Mouse (Mus musculus): Measurements from ENCODE around the gene Nfya. TPM values are rescaled to one million over a fixed set of nuclear protein-coding genes. Genes with fewer than 3 reads are reported as not detected.
A peak's percentile ranks its signal among the peaks of the same experiment; 100 is the strongest.
"Not testable (repeated sequence)": the region's sequence is repeated elsewhere in the genome, so short reads cannot be mapped to it uniquely, and the experiment has no call there.

The Nfya gene
- polyA plus RNA-seq, 1 experiment from 2014 or later = 26.4 TPM

DNA sequence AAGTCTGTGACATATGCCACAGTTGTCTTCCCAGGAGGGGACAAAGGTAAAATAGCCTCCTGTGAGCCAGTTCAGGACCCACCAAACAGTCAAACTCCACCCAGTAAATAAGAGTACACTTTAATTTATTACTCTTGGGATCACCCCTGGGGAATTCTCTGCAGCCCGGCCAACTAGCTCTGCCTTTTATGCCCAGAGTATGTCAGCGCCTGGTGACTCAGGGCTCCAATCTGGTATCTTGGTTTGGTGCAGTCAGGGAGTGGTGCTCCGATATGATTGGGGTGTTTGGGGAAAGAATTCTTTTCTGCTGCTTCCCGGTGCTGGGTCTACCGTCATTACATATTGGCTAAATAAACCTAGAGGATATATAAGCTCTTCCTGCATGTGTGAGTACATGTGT, 42.9 kb downstream of the Nfya start:
- H3K4me3 ChIP-seq = no peak overlapping the region
- no peaks in the 10 kb centered on the region for H3K27me3 ChIP-seq (ENCODE audit: low read depth, poor library complexity, severe bottlenecking)
- no peak overlapping the region for H3K27ac ChIP-seq
- H3K9me3 ChIP-seq (replicated peaks) = no peaks in the 10 kb centered on the region
- no peaks in the 10 kb centered on the region for H3K36me3 ChIP-seq
- DNase-seq (ENCODE audit: low spot score) = no peak
- WGBS = 90% methylated on average over 5 of the region's 5 CpGs
- no peaks in the 10 kb centered on the region for H3K4me1 ChIP-seq

DNA sequence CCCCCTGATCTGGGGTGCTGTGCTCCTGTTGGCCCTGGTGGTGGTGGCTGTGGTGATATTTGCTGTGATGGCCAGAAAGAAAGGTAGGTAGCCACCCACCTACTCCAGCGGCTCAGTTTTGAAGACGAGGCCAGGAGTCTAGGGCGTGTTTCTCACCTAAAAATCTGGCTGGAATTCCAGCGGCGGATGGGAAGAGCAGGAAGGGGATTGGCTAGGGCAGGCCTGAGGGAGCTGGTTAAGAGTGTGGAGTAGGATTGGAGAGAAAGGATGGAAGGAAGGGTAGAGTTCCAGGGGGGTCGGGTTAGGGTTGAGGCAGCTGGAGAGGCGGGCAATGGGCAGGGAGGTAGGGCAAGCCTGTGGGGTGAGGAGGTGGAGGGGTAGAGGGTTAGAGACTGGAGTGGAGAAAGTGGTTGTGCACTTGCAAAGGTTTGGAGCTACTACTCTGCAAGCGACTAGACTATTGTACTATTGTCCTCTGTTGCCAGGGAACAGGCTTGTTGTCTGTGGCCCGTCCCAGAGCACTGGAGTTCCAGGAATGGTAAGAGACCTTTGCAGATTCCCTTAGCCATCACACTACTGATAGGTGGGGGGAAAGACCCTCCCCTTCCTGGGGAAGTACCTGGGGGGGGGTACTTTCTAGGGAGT, 44.1 kb downstream of the Nfya start:
- H3K4me3 ChIP-seq = no peak overlapping the region
- no peak for DNase-seq (ENCODE audit: low spot score)
- H3K9me3 ChIP-seq (replicated peaks) = no peaks in the 10 kb centered on the region
- H3K27ac ChIP-seq = no peak overlapping the region
- no peaks in the 10 kb centered on the region for H3K36me3 ChIP-seq
- 86% methylated on average over 9 of the region's 9 CpGs for WGBS
- H3K4me1 ChIP-seq = no peaks in the 10 kb centered on the region
- no peaks in the 10 kb centered on the region for H3K27me3 ChIP-seq (ENCODE audit: low read depth, poor library complexity, severe bottlenecking)

DNA sequence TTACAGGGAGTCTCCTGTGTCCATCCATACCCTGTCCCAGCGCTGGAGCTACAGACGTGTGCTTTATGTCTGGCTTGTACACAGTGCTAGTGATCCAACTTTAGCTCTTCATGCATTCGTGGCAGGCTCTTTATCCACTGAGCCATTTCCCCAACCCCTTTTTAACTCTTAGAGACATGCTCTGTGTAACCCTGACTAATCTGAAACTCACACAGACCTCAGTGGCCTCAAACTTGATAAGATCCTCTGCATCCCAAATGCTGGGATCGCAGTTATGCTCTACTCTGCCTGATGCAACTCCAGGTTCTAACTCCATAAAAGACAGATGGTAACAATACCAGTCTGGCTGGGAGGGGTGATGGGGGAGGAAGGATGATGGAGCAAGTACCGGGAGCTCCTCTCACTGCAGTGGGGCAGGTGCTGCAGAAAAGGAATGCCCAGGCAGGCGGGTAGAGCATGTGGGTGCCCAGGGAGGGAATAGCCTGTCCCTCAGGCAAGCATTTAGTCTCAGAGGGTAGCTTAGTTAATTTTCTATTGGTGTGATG, 46.2 kb downstream of the Nfya start:
- DNase-seq (ENCODE audit: low spot score) = no peak

DNA sequence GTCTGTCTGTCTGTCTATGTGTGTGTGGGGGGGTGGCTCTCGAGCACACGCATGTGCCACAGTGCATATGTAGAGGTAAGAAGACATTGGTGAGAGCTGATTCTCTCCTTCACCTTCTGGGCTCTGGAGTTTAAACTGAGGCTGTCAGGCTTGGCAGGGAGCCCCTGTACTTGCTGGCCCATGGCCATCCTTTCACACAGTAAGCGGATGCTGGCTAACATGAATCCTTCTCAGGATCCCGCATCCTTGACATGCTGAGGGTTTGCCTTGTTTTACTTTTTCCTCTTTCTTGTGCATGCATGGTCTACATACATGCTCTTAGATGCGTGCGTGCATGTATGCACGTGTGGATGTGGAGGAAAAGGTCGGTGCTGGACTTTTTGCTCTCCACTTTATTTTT, 46.7 kb downstream of the Nfya start:
- 91% methylated on average over 8 of the region's 8 CpGs for WGBS
- DNase-seq (ENCODE audit: low spot score) = no peak
- H3K27ac ChIP-seq = no peak overlapping the region
- no peaks in the 10 kb centered on the region for H3K9me3 ChIP-seq (replicated peaks)
- no peak overlapping the region for H3K4me3 ChIP-seq
- no peaks in the 10 kb centered on the region for H3K27me3 ChIP-seq (ENCODE audit: low read depth, poor library complexity, severe bottlenecking)
- no peaks in the 10 kb centered on the region for H3K4me1 ChIP-seq
- no peaks in the 10 kb centered on the region for H3K36me3 ChIP-seq

More for the DNA sequence above, 46.2 kb downstream of the Nfya start:
- H3K4me3 ChIP-seq = no peak overlapping the region
- WGBS = 85% methylated on average over 6 of the region's 6 CpGs
- no peaks in the 10 kb centered on the region for H3K9me3 ChIP-seq (replicated peaks)
- no peaks in the 10 kb centered on the region for H3K27me3 ChIP-seq (ENCODE audit: low read depth, poor library complexity, severe bottlenecking)
- H3K27ac ChIP-seq = no peak overlapping the region
- no peaks in the 10 kb centered on the region for H3K36me3 ChIP-seq
- H3K4me1 ChIP-seq = no peaks in the 10 kb centered on the region

DNA sequence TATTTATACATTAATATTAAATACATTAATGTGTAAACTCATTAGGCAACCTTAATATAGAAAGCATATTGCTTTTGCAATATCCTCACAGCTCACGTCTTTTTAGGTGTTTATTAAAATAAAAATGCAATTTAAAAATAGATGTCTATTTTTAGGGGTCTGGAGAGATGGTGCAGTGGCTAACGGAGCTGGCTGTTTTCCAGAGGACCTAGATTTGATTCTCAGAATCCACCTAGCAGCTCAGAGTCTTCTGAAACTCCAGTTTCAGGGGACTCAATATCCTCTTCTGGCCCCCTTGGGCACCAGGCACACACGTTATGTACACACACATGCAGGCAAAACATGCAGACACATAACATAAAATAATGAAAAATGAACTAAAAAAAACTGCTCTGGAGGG, 47.4 kb downstream of the Nfya start:
- H3K4me1 ChIP-seq = no peaks in the 10 kb centered on the region
- H3K27ac ChIP-seq = no peak overlapping the region
- no peaks in the 10 kb centered on the region for H3K9me3 ChIP-seq (replicated peaks)
- DNase-seq (ENCODE audit: low spot score) = no peak
- H3K27me3 ChIP-seq (ENCODE audit: low read depth, poor library complexity, severe bottlenecking) = no peaks in the 10 kb centered on the region
- WGBS = 88% methylated on average over 3 of the region's 3 CpGs
- H3K4me3 ChIP-seq = no peak overlapping the region
- H3K36me3 ChIP-seq = no peaks in the 10 kb centered on the region

DNA sequence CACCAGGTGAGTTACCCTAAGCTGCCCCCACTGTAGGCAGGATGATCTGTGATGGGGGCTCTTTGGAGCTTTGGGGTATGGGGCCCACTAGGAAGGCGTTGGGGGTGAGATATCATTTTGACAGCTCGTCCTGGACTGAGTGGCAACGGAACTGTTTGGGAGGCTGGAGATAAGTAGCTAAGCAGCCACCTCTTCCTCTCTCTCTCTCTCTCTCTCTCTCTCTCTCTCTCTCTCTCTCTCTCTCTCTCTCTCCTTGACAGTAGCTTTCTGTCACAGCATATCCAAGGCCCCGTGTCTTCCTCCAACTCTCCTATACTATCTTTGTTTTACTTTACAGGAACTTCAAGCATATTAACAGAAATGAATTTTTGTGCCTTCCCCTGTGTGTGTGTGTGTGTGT, 49.2 kb downstream of the Nfya start:
- DNase-seq (ENCODE audit: low spot score) = no peak
- H3K9me3 ChIP-seq (replicated peaks) = no peaks in the 10 kb centered on the region
- no peak overlapping the region for H3K27ac ChIP-seq
- no peaks in the 10 kb centered on the region for H3K27me3 ChIP-seq (ENCODE audit: low read depth, poor library complexity, severe bottlenecking)
- no peaks in the 10 kb centered on the region for H3K4me1 ChIP-seq
- 72% methylated on average over 4 of the region's 4 CpGs for WGBS
- H3K36me3 ChIP-seq = no peaks in the 10 kb centered on the region
- H3K4me3 ChIP-seq = no peak overlapping the region

DNA sequence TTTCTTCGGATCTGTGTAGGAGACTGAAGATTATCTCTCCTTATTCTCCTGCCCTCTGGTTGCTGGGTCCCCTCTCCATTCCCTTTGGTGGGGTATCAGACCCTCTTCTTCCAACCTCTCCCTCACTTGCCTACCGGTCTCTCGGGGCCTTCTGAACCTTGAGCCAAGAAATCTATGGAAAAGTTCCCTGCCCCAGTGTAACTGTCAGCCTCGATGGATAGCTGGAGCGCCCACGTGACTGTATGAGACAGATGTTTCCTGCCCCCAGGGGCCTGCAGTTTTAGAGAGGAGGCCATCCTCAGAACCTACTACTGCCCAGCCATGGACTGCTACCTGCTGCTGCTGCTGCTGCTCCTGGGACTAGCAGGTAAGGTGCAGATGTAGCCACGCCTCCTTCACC, 50.1 kb downstream of the Nfya start, which contains the start of gene Treml1:
Gene Treml1, plus strand, starts transcription at position 301 of the 400 bp plus-strand sequence.
- 71% methylated on average over 7 of the region's 7 CpGs for WGBS
- Histone ChIP-seq H3K4me1 (no peaks in the 10 kb centered on the region), H3K27ac (no peak within 1 kb of the TSS), H3K9me3 (replicated peaks) (no peaks in the 10 kb centered on the region), H3K4me3 (no peak within 1 kb of the TSS), H3K36me3 (no peaks in the 10 kb centered on the region), H3K27me3 (ENCODE audit: low read depth, poor library complexity, severe bottlenecking) (no peaks in the 10 kb centered on the region)
- no peak for DNase-seq (ENCODE audit: low spot score)

DNA sequence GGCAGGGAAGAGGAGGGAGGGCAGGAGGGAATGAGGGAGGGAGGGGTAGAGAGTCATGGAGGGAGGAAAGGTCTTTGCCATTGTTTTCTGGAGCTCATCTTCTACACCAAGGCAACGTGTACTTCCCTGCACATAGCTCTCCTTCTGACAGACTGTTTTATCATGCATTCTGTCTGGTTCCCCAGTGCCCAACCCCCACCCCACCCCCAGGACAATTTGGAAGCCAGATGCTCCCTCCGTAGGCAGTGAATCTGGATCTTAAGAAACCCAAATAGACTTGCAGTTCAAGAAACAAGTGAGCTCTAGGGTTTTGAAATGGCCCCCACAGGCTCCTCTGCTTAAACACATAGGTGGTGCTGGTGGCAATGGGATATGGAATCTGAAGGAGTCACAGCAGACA, 51.8 kb downstream of the Nfya start:
- no peak for DNase-seq (ENCODE audit: low spot score)
- no peaks in the 10 kb centered on the region for H3K27me3 ChIP-seq (ENCODE audit: low read depth, poor library complexity, severe bottlenecking)
- H3K36me3 ChIP-seq = no peaks in the 10 kb centered on the region
- no peak overlapping the region for H3K27ac ChIP-seq
- WGBS = 66% methylated on average over 2 of the region's 2 CpGs
- no peaks in the 10 kb centered on the region for H3K9me3 ChIP-seq (replicated peaks)
- H3K4me3 ChIP-seq = no peak overlapping the region
- H3K4me1 ChIP-seq = no peaks in the 10 kb centered on the region

DNA sequence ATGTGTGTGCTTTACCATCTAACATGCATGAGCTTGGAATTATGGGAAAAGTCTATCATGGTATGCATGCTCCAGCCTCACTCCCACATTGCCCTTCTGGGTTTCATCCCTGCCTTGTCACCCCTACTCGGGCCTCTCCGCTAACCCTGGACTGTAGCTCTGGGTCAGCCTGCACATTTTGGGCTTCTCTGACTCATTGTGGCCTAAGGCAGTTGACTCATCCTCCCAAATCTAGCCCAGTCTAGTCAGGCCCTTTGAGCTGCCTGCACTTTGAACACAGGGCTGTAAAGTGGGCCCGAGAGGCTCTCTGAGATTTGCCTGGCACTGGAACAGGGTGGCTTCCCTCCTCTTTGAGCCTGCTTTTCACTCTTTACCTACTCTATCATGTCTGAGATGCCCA, 53.9 kb downstream of the Nfya start:
- Histone ChIP-seq H3K4me3 (no peak overlapping the region), H3K36me3 (no peaks in the 10 kb centered on the region)
- WGBS = 93% methylated on average over 3 of the region's 3 CpGs

DNA sequence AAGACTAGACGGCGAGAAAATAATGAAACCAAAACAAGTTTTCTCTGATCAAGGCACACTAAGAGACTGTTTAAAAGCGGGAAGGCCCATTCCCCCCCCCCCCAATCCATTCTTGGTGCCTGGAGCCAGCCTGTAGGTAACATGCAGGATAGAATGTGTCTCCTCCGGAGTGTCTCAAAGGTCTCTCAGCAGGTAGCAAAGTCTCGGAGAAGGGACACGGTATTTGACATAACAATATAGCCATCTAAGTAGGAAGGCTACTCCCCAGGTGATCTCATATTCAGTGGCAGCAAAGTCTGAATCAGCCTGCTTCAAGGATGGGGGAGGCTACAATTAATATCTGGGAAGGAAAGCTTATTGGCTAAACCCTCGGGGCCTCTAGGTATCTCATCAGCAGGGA, 56.7 kb downstream of the Nfya start:
- 87% methylated on average over 7 of the region's 7 CpGs for WGBS
- not testable (repeated sequence) for H3K4me1 ChIP-seq; H3K4me3 ChIP-seq; H3K36me3 ChIP-seq; H3K27me3 ChIP-seq (ENCODE audit: low read depth, poor library complexity, severe bottlenecking); H3K27ac ChIP-seq; DNase-seq (ENCODE audit: low spot score); H3K9me3 ChIP-seq (replicated peaks)

More for the DNA sequence above, 53.9 kb downstream of the Nfya start:
- H3K4me1 ChIP-seq = 0 out of 2 replicates have a peak, but pooled peaks cover 1% of the 10 kb centered on the region
- no peak overlapping the region for H3K27ac ChIP-seq
- no peaks in the 10 kb centered on the region for H3K27me3 ChIP-seq (ENCODE audit: low read depth, poor library complexity, severe bottlenecking)
- no peak for DNase-seq (ENCODE audit: low spot score)
- H3K9me3 ChIP-seq (replicated peaks) = no peaks in the 10 kb centered on the region

DNA sequence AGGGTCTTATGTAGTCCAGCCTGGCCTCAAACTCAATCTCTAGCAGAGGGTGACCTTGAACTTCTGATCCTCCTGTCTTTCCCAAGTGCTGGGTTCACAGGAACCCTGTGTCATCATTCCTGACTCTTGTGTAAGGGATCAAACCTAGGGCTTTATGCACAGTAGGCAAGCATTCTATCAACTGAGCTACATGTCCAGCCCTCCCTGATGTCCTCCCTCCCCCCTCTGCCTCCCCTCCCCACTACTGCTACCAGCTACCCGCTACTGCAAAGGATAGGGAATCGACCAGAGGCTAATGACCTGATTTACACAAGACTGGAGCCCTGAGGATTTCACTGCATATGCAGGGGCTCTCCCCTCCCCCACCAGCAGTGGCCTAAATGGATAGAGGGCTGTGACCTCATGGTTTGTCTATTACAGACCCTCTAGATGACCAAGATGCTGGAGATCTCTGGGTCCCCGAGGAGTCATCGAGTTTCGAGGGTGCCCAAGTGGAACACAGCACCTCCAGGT, 59.0 kb downstream of the Nfya start:
- Histone ChIP-seq H3K27me3 (ENCODE audit: low read depth, poor library complexity, severe bottlenecking) (no peaks in the 10 kb centered on the region), H3K36me3 (no peaks in the 10 kb centered on the region), H3K4me3 (no peak overlapping the region), H3K9me3 (replicated peaks) (no peaks in the 10 kb centered on the region), H3K27ac (no peak overlapping the region), H3K4me1 (0 out of 2 replicates have a peak, but pooled peaks cover 2% of the 10 kb centered on the region)
- WGBS = 85% methylated on average over 5 of the region's 5 CpGs
- DNase-seq (ENCODE audit: low spot score) = no peak

DNA sequence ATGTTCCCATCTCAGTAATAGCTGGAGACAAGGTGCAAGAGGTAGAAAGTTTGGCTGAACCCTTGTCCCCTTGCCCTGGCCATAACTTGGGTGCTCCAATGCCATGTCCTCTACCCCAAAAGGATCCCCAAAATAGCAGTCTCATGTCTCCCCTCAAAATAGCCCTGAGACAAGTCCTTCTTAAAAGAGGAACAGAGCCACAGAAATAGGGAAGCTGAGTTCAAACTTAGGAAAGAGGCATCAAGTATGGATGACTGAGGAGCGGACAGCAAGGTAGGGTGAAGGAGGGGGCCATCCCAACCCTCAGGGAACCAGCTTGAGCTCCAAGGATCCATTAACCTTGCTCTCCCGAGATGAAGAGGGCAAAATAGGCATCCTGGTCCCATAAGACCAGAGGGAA, 62.4 kb downstream of the Nfya start:
- Histone ChIP-seq H3K36me3 (no peaks in the 10 kb centered on the region), H3K4me1 (0 out of 2 replicates have a peak, but pooled peaks cover 2% of the 10 kb centered on the region), H3K27ac (no peak overlapping the region), H3K4me3 (no peak overlapping the region), H3K27me3 (ENCODE audit: low read depth, poor library complexity, severe bottlenecking) (no peaks in the 10 kb centered on the region), H3K9me3 (replicated peaks) (no peaks in the 10 kb centered on the region)
- WGBS = 80% methylated on average over 2 of the region's 2 CpGs
- DNase-seq (ENCODE audit: low spot score) = no peak

DNA sequence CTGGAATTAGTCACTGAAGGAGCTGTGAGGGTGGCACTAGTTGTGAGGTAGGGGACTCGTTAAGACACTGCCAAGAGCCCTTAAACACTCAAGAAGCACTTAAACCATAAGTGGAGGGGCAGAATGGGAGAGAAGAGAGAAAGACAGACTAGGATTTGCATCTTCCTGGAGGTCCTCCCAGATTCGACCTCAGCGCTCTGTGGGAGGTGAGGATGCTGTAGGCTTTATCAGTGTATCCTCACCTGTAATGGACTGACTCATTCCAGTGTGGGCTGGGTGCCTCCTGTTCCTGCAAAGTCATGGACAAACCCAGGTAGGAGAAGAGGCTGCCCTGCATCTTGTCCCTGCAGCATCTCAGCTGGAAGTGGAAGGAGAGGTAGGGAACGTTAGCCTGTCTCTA, 62.9 kb downstream of the Nfya start:
- WGBS = 72% methylated on average over 4 of the region's 4 CpGs
- no peaks in the 10 kb centered on the region for H3K27me3 ChIP-seq (ENCODE audit: low read depth, poor library complexity, severe bottlenecking)
- no peak for DNase-seq (ENCODE audit: low spot score)

More for the DNA sequence above, 62.9 kb downstream of the Nfya start:
- Histone ChIP-seq H3K4me1 (0 out of 2 replicates have a peak, but pooled peaks cover 2% of the 10 kb centered on the region), H3K36me3 (no peaks in the 10 kb centered on the region), H3K9me3 (replicated peaks) (no peaks in the 10 kb centered on the region), H3K4me3 (no peak overlapping the region), H3K27ac (0 out of 2 replicates have a peak overlapping the region, but pooled peaks have one; percentile 17)

Data from limb, embryonic 10.5 days (tissue).